Mouse (Mus musculus): ENCODE results near the gene Cd151. TPM values are rescaled to one million over a fixed set of nuclear protein-coding genes. Genes with fewer than 3 reads are reported as not detected.
A peak's percentile ranks its signal among the peaks of the same experiment; 100 is the strongest.

Cd151 gene
- polyA plus RNA-seq, 1 experiment = 66.0 TPM

DNA sequence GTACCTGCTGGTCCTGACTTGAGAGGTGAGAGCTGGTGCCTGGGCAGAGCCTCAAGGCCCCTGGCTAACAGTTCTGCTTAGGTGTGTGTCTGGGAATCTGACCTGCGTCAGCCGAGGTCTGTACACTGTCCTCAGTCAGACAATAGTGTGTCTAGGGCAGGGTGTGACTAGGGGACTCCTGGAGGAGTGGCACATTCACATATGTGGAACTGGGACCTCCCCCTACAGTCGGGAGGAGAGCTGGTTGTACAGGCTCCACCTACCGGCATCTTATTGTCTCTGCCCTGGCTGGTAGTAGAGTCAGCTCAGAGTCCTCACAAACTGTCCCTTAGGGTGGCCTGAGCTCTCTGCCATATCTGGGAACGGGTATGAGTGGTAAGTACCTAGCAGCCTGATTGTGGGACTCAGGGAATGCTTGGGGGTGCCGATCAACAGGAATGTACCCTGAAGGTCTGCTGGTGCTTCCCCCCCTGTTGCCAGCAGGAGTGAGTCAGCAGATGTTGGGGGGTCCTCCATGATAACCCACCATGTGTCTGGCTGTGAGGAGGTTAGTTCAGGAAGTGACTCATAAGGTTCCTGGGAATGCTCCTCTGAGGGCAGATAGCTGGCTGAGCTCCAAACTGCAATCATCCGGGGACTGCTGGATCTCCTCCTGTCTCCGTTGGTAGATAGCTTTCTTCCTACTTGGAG is 1.5 kb downstream of the Cd151 start:
- Histone ChIP-seq H3K4me1 (ENCODE audit: control insufficient read depth, insufficient read depth, low read length) (peaks cover 8% of the 10 kb centered on the region), H3K4me3 (ENCODE audit: insufficient read depth, low read length) (peak overlapping the region; percentile 62), H3K27ac (ENCODE audit: insufficient read depth, low read length) (peak overlapping the region; percentile 22; the same call in 1 of the 2 replicates)
- TF ChIP-seq CTCF (IDR thresholded peaks at IDR 0.05; ENCODE audit: extremely low read depth, insufficient read depth, low read length) = peak; percentile 44
- no peak for TF ChIP-seq POLR2A (IDR thresholded peaks at IDR 0.05; ENCODE audit: extremely low read depth, insufficient read depth, low read length)

DNA sequence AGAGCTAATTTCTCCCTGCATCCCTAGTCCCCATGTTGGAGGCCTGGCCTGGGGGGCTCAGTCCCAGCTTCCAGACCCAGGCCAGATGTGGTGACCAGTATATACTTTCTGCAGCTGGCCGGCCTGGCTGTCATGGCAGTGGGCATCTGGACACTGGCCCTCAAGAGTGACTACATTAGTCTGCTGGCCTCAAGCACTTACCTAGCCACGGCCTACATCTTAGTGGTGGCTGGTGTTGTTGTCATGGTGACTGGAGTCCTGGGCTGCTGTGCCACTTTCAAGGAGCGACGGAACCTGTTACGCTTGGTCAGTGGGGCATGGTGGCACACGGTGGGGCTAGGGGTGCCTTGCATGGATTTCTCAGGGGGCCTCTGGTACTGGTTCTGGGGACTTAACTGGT is 2.2 kb downstream of the Cd151 start:
- Histone ChIP-seq H3K4me3 (ENCODE audit: insufficient read depth, low read length) (peak overlapping the region; percentile 62; the same call in 1 of the 2 replicates), H3K27ac (ENCODE audit: insufficient read depth, low read length) (no peak overlapping the region), H3K4me1 (ENCODE audit: control insufficient read depth, insufficient read depth, low read length) (peaks cover 12% of the 10 kb centered on the region)
- TF ChIP-seq CTCF (IDR thresholded peaks at IDR 0.05; ENCODE audit: extremely low read depth, insufficient read depth, low read length) (no peak), POLR2A (IDR thresholded peaks at IDR 0.05; ENCODE audit: extremely low read depth, insufficient read depth, low read length) (no peak)

DNA sequence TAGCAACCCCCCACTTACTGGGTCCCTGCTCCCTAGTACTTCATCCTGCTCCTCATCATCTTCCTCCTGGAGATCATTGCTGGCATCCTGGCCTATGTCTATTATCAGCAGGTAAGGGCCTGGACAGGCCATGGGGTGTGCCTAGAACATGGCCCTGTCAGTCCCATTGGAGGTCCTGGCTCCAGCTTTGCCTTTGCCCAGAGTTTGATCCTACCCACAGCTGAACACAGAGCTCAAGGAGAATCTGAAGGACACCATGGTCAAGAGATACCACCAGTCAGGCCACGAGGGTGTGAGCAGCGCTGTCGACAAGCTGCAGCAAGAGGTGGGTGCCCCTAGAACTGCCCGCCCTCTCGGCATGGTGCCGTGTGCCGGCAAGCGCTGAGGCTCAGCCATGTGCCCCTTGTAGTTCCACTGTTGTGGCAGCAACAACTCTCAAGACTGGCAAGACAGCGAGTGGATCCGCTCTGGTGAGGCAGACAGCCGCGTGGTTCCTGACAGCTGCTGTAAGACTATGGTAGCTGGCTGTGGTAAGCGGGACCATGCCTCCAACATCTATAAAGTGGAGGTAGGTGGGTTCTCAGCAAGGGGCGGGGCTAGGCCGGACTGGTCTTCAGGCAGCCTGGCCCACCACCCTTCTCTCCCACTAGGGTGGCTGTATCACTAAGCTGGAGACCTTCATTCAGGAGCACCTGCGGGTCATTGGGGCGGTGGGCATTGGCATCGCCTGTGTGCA is 2.9 kb downstream of the Cd151 start:
- no peak overlapping the region for H3K4me3 ChIP-seq (ENCODE audit: insufficient read depth, low read length)
- peaks cover 12% of the 10 kb centered on the region for H3K4me1 ChIP-seq (ENCODE audit: control insufficient read depth, insufficient read depth, low read length)
- no peak overlapping the region for H3K27ac ChIP-seq (ENCODE audit: insufficient read depth, low read length)
- TF ChIP-seq POLR2A (IDR thresholded peaks at IDR 0.05; ENCODE audit: extremely low read depth, insufficient read depth, low read length) (no peak), CTCF (IDR thresholded peaks at IDR 0.05; ENCODE audit: extremely low read depth, insufficient read depth, low read length) (no peak)

DNA sequence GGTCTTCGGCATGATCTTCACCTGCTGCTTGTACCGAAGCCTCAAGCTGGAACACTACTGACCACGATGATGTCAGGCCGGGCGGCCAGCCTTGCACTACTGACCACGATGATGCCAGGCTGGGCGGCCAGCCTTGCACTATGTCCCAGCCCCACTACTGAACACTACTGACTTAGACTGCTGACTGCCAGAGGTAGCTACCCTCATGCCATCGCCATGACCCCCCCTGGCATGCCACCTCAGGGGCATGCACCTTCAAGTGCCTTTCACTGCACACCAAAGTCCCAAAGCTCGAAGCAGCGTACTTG is 3.4 kb downstream of the Cd151 start:
- TF ChIP-seq POLR2A (IDR thresholded peaks at IDR 0.05; ENCODE audit: extremely low read depth, insufficient read depth, low read length) = no peak
- TF ChIP-seq CTCF (IDR thresholded peaks at IDR 0.05; ENCODE audit: extremely low read depth, insufficient read depth, low read length) = no peak
- Histone ChIP-seq H3K4me1 (ENCODE audit: control insufficient read depth, insufficient read depth, low read length) (peaks cover 12% of the 10 kb centered on the region), H3K4me3 (ENCODE audit: insufficient read depth, low read length) (no peak overlapping the region), H3K27ac (ENCODE audit: insufficient read depth, low read length) (no peak overlapping the region)

DNA sequence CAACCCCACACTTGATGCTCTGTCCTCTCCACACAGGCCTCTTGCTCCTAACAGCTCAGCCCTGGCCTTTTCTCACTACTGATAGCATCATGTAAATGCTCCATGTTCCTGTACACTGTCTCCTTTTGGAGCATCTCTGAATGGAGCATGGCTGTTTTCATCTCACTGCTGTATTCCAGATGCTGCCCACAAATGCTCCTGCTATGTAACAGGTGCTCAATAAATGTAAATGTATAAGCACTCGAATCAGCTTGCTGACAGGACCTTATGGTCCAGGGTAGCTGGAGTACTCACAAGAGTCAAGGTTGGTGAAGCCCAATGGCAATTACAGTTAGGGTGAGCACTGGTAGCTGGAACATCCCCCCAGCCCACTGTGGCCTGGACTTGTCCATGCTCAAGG is 4.0 kb downstream of the Cd151 start:
- peaks cover 12% of the 10 kb centered on the region for H3K4me1 ChIP-seq (ENCODE audit: control insufficient read depth, insufficient read depth, low read length)
- H3K4me3 ChIP-seq (ENCODE audit: insufficient read depth, low read length) = no peak overlapping the region
- TF ChIP-seq POLR2A (IDR thresholded peaks at IDR 0.05; ENCODE audit: extremely low read depth, insufficient read depth, low read length) (no peak), CTCF (IDR thresholded peaks at IDR 0.05; ENCODE audit: extremely low read depth, insufficient read depth, low read length) (no peak)
- H3K27ac ChIP-seq (ENCODE audit: insufficient read depth, low read length) = no peak overlapping the region

DNA sequence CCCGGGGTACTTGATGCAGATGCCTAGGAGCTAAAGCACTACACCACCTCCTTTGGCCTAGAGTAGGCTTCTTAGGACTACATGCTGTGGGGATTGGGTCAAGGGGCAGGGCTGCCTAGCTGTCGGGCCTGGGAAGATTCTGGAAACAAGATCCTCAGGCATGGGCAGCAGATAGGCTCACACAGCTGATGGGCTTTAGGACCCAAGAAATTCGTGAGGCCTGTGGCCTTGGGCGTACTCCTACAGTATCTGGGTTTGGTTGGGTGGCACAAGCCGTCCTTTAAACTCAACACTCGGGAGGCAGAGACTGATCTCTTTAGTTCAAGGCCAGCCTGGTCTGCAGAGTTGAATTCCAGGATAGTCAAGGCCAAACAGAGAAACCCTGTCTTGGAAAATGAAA is 5.0 kb downstream of the Cd151 start:
- no peak overlapping the region for H3K27ac ChIP-seq (ENCODE audit: insufficient read depth, low read length)
- TF ChIP-seq CTCF (IDR thresholded peaks at IDR 0.05; ENCODE audit: extremely low read depth, insufficient read depth, low read length) (no peak), POLR2A (IDR thresholded peaks at IDR 0.05; ENCODE audit: extremely low read depth, insufficient read depth, low read length) (no peak)
- H3K4me1 ChIP-seq (ENCODE audit: control insufficient read depth, insufficient read depth, low read length) = peaks cover 12% of the 10 kb centered on the region
- H3K4me3 ChIP-seq (ENCODE audit: insufficient read depth, low read length) = no peak overlapping the region

DNA sequence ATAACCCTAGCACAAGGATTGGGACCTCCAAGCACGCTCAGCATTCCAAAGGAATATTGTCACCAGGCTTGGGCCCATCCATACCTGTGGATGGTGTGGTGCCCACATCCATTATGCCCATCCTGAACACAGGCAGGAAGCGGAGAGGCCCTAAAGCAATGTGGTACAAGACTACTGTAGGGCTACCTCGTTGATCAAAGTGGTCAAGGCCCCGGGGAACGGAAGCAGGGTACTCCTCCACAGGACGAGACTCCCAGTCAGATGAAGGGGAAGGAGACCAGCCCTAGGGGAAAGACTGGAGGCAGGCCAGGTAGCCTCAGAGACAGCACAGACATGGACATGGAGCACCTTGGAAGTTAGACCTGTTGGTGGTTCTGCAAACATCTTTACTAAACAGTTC is 5.6 kb downstream of the Cd151 start:
- Histone ChIP-seq H3K4me3 (ENCODE audit: insufficient read depth, low read length) (no peak overlapping the region), H3K4me1 (ENCODE audit: control insufficient read depth, insufficient read depth, low read length) (peaks cover 12% of the 10 kb centered on the region), H3K27ac (ENCODE audit: insufficient read depth, low read length) (no peak overlapping the region)
- TF ChIP-seq POLR2A (IDR thresholded peaks at IDR 0.05; ENCODE audit: extremely low read depth, insufficient read depth, low read length) = no peak
- TF ChIP-seq CTCF (IDR thresholded peaks at IDR 0.05; ENCODE audit: extremely low read depth, insufficient read depth, low read length) = no peak

DNA sequence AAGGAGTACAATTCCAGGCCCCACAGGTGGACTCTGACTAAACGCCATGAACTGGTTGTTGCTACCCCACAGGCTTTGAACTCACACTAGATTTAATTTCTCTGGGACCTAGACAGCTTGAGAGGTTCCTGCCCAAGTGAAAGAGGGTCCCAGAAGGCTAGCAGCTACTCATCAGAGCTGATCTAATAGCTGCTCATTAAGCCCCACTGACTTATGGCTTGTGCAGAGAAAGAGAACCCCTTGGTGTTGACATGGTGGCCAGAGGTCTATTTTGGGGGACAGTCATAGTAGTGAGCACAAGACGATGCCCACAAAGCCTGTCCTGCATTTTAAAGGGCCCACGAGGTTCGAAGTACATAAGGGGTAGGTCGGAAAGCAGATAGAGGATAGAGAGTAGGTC is 7.0 kb downstream of the Cd151 start:
- no peak for TF ChIP-seq CTCF (IDR thresholded peaks at IDR 0.05; ENCODE audit: extremely low read depth, insufficient read depth, low read length)
- TF ChIP-seq POLR2A (IDR thresholded peaks at IDR 0.05; ENCODE audit: extremely low read depth, insufficient read depth, low read length) = no peak
- Histone ChIP-seq H3K27ac (ENCODE audit: insufficient read depth, low read length) (no peak overlapping the region), H3K4me1 (ENCODE audit: control insufficient read depth, insufficient read depth, low read length) (peaks cover 8% of the 10 kb centered on the region), H3K4me3 (ENCODE audit: insufficient read depth, low read length) (peak overlapping the region; percentile 81)

DNA sequence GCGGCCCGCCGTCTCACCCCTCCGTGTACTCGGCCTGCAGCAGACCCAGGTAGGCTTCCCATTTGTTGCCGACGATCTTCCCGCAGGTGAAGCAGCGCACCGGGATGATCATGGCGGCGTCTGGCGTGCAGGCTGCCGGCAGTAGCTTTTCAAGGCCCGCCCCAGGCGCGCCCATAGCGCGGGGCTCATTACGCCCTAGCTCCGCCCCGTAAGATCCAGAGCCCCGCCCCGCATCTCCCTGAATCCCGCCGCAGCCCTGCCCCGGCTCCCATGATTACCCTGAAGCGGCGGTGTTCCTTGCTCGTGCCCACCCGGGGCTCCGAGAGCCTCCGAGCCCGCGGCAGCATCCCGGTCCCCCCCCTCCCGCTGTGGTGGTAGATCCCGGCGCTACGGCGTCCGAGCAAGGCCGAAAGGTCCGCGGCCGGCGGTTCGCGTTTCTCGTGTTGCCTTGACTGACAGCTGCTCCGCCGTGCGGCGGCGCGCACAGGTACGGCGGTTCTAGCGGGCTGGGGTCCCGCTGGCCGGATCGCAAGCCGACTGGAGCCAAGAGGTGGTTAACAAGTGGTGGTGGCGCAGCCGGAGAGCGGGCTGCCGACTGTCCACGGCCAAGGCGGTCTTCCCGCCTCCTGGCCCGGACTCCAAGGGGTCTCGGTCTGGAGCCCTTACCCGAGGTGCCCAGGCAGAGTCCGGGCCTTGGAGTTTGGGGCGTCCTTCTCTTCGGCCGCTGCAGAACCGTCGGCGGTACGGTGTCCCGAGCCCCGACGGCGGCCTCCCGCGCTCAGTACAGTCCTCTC is 8.0 kb downstream of the Cd151 start, which contains the start of the genes Polr2l and Tspan4:
TSS of gene Polr2l (minus strand) at position 122 of the 794 bp plus-strand sequence.
TSS of gene Tspan4 (plus strand) at position 230 of the 794 bp plus-strand sequence.
- no peak for TF ChIP-seq CTCF (IDR thresholded peaks at IDR 0.05; ENCODE audit: extremely low read depth, insufficient read depth, low read length)
- peak; percentile 77 for TF ChIP-seq POLR2A (IDR thresholded peaks at IDR 0.05; ENCODE audit: extremely low read depth, insufficient read depth, low read length)

More for the DNA sequence above, 8.0 kb downstream of the Cd151 start, which contains the start of the genes Polr2l and Tspan4:
- Histone ChIP-seq H3K27ac (ENCODE audit: insufficient read depth, low read length) (peak within 1 kb of the TSS; percentile 93), H3K4me1 (ENCODE audit: control insufficient read depth, insufficient read depth, low read length) (peaks cover 5% of the 10 kb centered on the region; the same call in 1 of the 2 replicates), H3K4me3 (ENCODE audit: insufficient read depth, low read length) (peak within 1 kb of the TSS; percentile 81)
